Mouse (Mus musculus): ENCODE measurements at regions not wholly inside any gene's neighbourhood (a gene's known extent, or its start where the extent isn't known, plus 50 kb on each side); places are given as distances from the start of the nearest gene placed in this dataset.
"Not testable (repeated sequence)": the region's sequence is repeated elsewhere in the genome, so short reads cannot be mapped to it uniquely, and the experiment has no call there.

DNA sequence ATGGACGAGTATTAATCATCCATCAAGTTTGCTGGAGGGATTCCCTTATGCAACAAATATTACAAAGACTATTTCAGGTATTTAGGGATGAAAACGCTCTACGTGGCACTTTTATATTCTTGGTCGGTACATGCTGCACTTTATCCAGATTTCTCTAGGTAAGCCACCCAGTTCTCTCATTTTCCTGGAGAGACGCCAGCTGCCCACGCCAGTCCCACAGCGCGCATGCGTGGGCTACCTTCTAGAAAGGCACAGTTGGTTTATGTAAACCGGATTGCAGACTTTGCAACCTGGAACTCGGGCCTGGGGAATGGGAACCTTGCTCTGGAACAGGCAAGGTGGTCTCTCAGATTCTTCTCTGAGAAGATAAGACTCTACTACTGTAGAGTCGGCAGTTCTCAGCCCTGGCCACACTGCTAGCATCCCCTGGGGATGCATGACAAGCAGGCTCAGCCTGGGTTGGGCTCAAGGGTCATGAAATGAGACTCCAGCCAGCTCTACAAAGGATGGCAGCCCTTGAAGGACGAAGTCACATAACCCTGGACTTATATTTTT, 265.0 kb downstream of the Etnk1 start:
- DNase-seq (ENCODE audit: low spot score in 2 of 2), result peak; percentile 68 to 84

DNA sequence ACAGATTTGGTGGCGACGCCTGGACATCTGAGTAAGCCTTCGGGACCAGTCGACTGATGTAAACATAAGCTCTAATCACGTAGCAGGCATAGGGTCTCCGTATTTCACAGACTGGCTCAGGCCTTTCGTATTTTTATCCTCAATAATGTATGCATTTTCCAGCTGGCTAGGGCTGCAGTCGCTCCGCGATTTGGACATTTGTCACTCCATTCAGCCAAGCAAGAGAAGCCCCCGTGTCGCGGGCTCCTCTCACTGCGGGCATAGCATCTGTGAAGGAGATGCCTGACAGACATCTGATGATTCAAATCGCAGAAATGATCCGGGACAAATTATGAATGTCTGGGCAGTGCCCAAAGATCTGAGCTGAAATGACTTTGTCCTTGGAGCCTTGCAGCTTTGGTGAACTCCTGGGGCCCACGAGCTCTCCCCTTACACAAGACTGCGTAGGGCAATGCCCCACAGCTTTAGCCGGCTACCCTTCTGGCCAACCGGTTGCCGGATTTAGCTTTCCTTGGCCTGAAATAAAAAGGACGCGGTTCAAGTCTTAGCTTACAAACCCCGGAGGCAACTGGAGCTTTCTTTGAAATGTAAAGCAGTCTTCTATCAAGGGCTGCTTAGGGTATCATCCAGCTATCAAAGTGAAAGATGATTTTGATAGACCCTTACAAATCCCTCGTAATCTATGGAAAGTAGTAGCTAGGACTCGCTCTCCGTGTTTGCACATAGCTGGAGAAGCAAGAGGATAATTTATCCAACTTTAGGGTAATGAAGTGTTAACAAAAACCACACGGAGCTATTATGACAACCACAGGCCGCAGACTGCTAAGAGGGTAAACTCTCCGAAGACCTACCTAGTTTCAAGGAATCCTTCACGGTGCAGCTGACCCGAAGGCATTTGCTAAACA, 270.6 kb downstream of the Etnk1 start:
- DNase-seq (ENCODE audit: low spot score in 2 of 2), result no peak

DNA sequence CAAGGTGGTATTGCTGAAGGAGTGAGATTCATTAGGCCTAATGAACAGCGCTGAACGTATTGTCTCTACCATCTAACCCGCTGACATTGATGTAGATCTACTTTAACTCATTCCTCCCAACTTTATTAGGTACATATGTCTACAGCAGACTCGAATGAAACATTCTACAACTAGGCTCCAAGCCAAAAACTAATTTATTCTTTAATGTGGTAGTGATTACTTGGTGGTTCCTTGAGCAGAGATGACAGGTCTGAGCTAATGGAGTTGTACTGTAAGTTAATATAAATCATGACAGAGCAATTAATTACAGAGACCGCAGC, 271.2 kb downstream of the Etnk1 start:
- DNase-seq (ENCODE audit: low spot score in 2 of 2), result no peak

DNA sequence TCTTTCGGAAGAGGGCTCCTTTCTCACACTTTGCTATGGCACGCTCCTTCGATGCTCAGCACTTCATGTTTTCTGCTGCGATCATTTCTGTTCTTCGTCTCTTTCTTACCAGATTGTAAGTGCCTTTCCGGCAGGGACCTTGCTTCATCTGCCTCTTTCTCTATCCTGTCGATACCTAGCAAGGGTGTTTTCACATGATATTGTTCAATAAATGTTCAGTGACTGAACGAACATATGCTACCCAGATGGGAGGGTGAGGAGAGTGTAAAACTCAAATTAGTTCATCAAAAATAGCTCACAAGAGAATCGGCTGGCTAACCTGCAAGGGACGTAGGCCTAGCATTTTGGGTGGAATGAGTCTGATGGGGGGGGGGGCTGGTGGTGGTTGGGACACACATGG, 272.5 kb downstream of the Etnk1 start:
- DNase-seq (ENCODE audit: low spot score in 2 of 2), result peak in 1 of 2 experiments; percentile 35

DNA sequence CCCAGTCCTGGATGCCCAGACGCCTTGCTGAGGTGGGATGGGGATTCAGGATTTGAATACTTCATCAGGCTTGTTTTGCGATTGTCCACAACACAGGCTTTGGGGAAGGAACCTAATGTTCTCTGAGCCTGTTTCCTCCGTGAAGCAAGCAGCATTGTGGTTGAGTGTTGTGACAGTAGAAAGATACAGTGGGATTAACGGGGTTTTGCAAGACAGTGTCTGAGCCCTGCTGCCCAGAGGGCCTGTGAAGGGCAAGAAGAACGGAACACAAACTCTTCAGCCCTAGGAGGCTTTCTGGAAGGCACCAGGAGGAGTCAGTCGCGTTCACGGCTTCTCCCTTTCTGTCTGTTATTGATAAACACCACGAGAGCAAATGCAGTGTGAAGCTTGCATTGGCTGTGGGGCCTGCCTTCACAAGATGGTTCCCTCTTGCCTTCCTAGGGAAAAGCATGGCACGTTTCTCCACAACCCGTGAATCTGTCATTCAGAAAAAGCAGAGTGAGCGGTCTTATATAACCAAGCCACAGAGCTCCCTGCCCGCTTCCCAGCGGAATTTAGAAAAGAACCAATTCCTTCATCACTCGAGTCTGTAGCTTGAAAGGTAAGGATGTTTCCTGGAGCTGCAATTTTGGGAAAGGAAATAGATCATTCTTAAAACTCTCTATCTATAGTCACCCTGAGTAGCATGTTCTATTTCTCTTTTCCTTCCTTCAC, 273.4 kb downstream of the Etnk1 start:
- DNase-seq (ENCODE audit: low spot score in 2 of 2), result no peak

DNA sequence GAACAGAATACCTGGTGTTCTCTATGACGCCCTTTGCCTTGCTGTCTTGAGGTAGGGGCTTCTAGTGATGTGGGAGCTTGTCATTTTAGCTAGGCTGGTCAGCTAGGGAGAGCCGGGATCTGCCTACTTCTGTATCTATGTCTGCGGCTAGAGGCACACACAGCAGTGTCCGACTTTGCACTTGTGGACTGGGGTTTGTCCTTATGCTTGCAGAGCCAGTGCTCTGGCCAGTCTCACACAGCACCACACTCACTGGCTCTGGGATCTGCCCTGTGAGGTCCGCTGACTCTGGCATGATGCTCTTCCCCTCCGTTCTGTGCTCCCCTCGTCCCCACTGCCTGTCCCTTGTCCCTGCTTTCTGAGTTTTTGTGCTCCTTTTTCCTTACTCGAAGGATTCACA, 275.3 kb downstream of the Etnk1 start:
- DNase-seq (ENCODE audit: low spot score in 2 of 2), result no peak

DNA sequence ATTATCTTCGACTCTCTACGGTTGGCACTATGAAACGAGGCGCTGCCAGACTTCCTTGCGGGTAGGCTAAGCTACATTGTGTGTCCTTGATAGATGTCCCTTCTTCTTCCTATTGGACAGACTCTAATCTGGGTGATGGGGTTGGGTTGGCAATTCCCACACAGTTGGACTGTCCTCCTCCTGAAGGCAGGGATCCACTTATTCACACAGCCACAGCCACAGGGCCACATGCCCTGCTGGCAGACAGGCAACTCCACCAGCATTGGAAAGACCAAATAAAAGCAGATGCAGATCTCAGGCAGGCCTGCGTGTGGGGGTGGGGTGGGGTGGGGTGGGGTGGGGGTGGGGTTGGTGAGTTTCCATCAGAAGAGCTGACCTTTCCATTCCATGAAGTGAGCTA, 276.4 kb downstream of the Etnk1 start:
- no peak for DNase-seq (ENCODE audit: low spot score in 2 of 2)

DNA sequence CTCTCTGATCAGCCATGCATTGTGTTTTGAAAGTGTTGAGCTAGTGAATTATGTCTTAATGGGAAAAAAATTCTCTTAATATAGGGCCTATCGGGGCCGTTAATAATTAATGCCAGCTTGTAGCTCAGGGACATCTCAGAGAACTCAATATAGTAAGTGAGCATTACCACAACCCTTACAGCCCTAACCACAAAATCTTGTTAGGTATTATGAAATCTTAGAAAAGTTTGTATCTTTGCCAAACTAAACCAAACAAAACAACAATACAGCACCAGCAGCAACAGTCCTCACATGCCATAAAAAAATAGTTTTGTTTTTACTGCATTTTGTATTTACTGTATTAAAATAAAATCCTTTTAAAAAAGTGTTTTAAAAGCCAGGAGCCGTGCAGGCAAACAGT, 277.8 kb downstream of the Etnk1 start:
- DNase-seq (ENCODE audit: low spot score in 2 of 2), result no peak

DNA sequence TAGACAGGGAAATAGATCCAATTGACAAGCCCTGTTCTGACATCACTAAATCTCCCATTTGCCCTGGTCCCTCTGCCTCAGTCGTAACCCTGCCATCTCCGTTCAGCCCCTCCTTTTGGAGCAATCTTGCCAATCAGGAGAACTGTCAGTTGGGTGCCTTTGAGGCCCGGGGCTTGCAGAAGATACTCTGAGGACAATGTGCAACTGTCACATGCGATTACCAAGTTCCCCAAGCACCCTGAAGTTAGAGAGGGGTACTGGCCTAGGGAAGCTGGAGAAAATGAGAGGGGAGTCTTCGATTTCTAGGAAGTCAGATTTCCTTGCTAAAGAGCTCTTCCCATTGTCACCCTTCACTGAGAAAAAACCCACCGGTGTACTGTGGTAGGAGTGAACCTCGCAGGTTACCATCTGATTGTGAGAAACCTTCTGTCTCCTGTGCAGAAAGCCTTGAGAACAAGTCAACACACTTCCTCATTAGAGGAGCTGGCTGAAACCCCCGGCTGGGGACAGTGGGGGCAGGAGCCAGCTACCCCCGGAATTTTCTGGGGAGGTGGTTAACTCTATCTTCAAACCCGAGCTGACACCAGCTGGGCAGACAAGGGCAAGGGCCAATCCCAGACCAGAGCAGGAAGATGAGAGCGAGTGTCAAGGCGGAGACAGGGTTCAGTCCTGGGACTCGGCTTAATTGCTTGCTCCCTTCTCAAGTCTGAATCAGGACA, 279.0 kb downstream of the Etnk1 start:
- DNase-seq (ENCODE audit: low spot score in 2 of 2), result no peak

DNA sequence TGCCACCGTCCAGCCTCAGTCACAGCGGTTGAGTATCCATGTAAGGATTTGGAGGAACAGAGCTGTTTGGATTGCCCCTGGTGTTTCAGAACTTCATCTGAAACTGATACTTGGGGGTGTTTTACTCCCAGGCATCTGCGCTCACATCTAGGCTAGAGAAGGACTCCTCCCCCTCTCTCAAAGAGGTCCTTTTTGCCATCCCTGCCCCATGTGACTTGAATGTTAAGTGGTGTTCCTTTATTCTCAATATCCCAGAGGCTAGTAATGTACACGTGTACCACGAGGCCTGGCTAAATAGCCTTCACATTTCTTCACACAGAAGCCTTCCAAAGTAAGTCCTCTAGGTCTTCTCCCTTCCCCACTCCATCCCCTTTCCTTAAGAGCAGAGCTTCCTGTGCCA, 280.0 kb downstream of the Etnk1 start:
- no peak for DNase-seq (ENCODE audit: low spot score in 2 of 2)

DNA sequence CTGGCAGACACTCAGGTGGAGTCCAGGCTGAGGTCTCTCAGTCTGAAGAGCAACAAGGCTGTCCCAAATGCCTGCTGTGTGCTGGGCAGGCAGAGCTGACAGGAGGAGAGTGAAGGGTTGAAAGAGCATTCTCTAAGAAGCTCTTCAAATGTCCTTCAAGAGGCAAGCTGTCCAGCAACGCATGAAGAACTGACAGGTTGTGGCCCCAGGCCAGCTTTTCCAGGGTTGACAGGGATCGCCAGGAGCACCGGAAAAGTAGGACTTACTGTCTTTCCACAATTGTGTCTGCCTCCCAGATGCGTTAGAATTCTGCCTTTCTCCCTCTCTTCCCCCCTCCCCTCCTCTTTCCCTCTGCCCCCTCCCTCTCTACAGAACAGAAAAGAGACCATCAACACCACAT, 282.1 kb downstream of the Etnk1 start:
- no peak for DNase-seq (ENCODE audit: low spot score in 2 of 2)

DNA sequence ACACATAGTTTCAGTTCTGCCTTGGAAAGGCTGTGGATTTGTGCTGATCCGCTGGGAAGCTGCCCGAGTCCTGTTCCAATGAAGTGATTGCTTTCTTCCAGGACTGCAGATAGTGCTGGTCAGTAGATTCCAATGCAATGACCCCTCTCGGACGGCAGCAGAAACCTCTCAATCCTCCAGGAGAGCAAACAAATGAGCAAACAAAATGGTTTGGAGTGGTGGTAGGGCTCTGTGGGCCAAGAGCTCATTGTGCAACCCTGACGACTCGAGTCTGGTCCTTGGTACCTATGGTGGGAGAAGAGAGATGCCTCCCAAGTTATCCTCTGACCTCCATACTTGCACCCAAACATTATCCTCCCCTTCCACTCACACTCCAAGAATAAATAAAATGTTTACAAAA, 284.8 kb downstream of the Etnk1 start:
- no peak for DNase-seq (ENCODE audit: low spot score in 2 of 2)

DNA sequence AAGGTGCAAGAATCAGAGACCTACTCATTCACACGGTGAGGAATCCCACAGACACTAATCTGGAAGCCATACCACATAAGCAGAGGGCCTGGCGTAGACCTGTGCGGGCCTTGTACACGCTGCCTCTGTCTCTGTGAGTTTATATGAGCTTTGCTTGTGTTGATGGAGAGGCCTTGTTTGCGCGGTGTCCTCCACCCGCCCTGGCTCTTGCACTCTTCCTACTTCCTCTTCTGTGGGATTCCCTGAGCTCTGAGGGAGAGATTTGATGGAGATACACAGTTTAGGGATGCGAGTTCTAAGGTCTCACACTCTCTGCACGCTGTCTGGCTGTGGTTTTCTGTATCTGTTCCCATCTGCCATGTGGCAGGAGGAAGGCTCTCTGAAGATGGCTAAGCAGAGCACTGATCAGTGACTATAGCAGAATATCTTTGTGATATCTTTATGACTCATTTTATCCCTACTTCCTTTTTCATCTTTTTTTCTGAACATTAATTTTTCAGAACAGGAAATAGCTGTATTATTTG, 287.7 kb downstream of the Etnk1 start:
- no peak for DNase-seq (ENCODE audit: low spot score in 2 of 2)

DNA sequence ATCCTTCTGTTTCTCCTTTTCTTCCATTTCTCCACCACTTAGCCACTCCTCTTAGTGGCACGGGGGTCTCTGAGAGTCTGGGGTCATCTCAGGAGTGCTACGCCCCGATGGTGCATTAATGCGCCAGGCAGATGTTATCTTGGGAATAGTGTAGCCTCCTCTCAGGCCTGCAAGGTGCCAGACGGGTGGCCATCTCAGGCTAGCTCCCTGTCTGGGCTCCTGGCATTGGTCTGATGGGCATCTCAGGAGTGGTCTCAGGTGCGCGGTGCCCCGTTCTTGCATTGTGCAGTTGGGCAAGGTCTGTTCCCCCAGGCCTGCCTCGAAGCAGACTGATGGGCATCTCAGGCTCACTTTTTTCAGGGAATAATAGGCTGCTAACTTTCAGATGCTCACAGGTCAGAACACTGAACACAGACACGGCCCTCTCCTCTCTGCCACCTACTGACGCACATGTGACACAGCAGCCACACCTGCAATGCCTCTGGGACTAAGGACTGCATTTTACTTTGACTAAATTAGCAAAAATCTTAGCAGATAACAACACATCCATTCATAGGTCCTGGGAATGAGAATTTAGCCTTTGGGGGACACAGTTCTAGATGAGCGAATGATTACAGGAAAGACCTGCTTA, 298.0 kb downstream of the Etnk1 start:
- DNase-seq (ENCODE audit: low spot score in 2 of 2), result no peak

DNA sequence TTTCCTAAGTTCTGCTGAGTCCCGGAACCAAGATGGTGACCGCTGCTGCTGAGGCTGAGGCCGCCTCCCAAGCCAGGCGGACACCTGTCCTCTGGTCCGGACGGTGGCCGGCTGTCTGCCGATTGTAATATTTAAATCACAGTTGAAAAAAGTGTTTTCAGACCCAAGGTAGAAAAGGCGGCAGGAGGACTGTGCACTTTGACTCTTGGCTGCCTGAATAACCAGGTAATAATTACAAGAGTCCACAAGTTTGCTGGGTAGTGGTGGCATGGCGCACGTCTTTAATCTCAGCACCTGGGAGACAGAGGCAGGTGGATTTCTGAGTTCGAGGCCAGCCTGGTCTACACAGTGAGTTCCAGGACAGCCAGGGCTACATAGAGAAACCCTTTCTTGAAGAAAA, 305.7 kb downstream of the Etnk1 start:
- not testable (repeated sequence) for DNase-seq (ENCODE audit: low spot score in 2 of 2)

DNA sequence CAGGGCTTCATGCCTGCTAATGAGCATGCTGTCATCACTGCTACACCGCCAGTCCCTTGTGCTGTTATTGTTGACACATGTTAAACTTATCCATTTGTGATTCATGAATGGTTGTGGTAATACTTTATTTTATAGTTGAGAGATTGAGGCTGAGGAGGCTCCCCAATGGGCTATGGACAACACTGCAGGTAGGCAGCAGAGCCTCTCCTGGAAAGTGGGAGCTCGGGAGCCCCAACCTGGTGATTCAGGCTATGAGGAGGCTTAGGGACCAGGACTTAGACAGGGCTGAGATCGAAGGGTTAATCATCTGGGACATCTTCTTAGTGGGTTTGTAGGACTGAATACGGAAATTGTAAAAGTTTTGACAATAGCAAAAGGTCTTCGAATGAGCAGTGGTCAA, 307.4 kb downstream of the Etnk1 start:
- no peak for DNase-seq (ENCODE audit: low spot score in 2 of 2)

DNA sequence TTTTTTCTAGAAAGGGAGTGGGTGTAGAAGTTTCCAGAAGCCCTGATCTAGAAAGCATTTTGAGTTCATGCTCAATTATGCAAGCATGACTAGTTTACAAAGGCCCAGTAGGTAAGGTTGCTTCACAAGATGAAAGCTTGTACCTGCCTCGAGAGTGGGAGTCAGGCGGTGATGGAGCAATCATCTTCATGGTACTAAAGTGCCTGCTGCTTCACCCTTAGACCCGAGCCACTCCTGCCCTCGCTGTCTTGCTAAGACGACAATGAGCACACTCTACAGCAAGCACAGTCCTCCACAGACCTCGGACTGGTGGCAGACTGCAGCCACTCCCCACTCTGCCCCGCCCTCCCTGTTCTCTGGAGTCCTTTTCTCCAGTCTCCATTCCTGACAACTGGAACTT, 308.3 kb downstream of the Etnk1 start:
- DNase-seq (ENCODE audit: low spot score in 2 of 2), result no peak

DNA sequence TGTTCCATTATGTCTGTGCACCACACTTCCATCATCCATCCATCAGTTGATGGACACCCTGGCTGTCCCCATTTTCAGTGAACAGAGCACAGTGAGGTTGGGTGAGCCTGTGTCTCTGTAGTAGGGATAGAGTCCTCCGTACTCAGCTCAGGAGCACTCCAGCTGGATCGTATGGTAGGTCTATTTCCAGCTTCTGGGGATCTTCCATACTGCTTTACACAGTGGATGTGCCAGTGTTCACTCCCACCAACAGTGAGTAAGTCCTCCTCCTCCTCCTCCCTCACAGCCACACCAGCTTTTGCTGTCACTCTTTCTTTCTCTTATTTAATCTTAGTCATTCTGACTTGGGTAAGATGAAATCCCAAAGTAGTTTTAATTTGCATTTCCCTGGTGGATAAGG, 310.4 kb downstream of the Etnk1 start:
- peak; percentile 25 to 58 for DNase-seq (ENCODE audit: low spot score in 2 of 2)

DNA sequence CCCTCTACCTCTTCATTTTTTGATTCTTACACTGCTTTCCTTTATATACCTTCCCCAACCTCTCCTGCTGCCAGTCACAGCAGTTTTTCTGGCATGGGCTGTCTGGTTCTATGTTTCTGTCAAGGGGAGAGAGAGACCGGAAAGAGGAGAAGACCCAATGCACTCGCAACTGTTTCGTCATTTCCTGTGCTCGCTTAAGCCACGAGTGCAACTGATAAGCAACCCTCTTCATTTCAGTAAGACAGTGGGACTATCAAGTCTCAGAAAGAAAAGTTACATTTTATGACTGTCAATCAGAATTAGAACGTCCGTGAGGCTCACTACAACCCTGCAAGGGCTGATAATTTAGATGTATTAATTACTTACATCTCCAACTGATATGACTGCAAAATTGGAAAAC, 312.2 kb downstream of the Etnk1 start:
- DNase-seq (ENCODE audit: low spot score in 2 of 2), result no peak

DNA sequence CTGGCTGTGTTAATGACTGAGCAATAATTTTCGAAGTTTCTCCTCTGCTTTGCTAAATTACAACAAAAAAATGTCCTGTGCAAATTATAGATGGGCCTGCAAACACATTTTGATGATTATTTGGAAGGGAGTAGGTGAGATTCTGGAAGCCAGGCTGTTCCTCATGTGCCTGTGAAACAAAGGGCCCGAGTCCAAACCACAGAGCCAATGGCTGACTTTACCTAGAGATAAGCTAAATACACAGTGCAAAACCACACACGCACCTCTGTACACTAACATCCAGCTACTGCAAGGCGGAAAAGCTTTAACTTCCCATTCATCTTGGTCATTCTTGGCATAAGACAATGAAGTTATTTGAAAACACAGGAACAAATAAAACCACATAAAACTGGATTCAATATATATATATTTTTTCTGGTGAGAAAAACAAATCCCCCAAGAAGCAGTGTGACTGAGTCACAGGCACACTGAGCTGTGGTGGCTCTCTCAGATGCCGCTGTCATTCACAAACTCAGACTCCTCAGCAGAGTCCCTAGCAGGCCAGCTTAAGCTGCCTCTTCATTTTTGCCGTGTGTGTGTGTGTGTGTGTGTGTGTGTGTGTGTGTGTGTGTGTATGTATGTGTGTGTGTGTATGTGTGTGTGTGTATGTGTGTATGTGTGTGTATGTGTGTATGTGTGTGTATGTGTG, 312.8 kb downstream of the Etnk1 start:
- no peak for DNase-seq (ENCODE audit: low spot score in 2 of 2)

DNA sequence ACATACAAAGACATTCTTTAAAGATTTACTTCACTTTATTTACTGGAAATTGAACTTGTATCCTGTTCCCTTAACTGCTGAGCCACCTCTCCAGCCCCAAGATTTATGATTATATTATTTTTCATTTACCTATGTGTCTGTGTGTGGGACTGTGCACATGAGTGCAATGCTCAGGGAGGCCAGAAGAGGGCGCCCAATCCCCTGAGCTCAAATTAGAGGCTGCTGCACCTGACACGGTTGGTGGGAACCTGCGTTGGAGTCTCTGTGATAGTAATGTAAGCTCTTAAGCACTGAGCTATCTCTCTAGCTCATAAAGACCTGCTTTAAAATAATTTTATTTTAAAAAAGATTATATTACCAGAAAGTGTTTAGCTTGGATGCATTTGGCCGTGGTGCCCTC, 315.3 kb downstream of the Etnk1 start:
- no peak for DNase-seq (ENCODE audit: low spot score in 2 of 2)

Data from layer of hippocampus, adult 18-20 months (tissue).